ENCODE assay signal across 8 mouse cellular contexts in genomic region chr3:81036554-81037311, GRCm38 (mm10). TPM values are rescaled to one million over a fixed set of nuclear protein-coding genes. Genes with fewer than 3 reads are reported as not detected.
DNase-seq lines count a peak whose midpoint lies in the region; ATAC-seq and TF ChIP-seq lines count a peak whose summit lies in the region.

No protein-coding gene starts in this region.

- peak; percentile 89 for ATAC-seq in forebrain, embryonic 12.5 days (ENCODE audit: low FRiP score)
- ATAC-seq in heart, embryonic 16.5 days (replicated peaks; ENCODE audit: extremely low read depth, insufficient read depth, low FRiP score), result peak; percentile 86
- ATAC-seq in liver, embryonic 16.5 days (ENCODE audit: low read depth), result 0 out of 2 replicates have a peak, but pooled peaks have one; percentile 30
- ATAC-seq in neural tube, embryonic 15.5 days (ENCODE audit: low FRiP score), result peak; percentile 90

- peak; percentile 19 for DNase-seq in 416B (ENCODE audit: low read depth)
- peak; percentile 54 to 81 for DNase-seq in kidney, postnatal 36 days
- DNase-seq in thymus, postnatal 25 days, result peak; percentile 52

- H3K9ac ChIP-seq in forebrain, embryonic 12.5 days, result peak overlapping the region; percentile 67
- peak overlapping the region; percentile 78 for H3K9ac ChIP-seq in heart, embryonic 16.5 days (ENCODE audit: low read length)
- H3K9ac ChIP-seq in liver, embryonic 16.5 days (ENCODE audit: low read depth, low read length), result no peak overlapping the region
- peak overlapping the region; percentile 66 for H3K9ac ChIP-seq in neural tube, embryonic 15.5 days (replicated peaks)

- H3K27ac ChIP-seq in bone marrow macrophage, adult 2 months (ENCODE audit: insufficient read depth, low read depth, low read length), result no peak overlapping the region
- peak overlapping the region; percentile 81 for H3K27ac ChIP-seq in forebrain, embryonic 12.5 days
- H3K27ac ChIP-seq in heart, embryonic 16.5 days (ENCODE audit: low read length), result peak overlapping the region; percentile 67
- no peak overlapping the region for H3K27ac ChIP-seq in liver, embryonic 16.5 days (ENCODE audit: low read length)
- H3K27ac ChIP-seq in neural tube, embryonic 15.5 days (replicated peaks), result peak overlapping the region; percentile 80

- H3K4me1 ChIP-seq in bone marrow macrophage, adult 2 months (ENCODE audit: control insufficient read depth, insufficient read depth, low read length), result peaks cover 17% of the 10 kb centered on the region
- peaks cover 5% of the 10 kb centered on the region; the same call in 1 of the 2 replicates for H3K4me1 ChIP-seq in forebrain, embryonic 12.5 days
- H3K4me1 ChIP-seq in heart, embryonic 16.5 days (ENCODE audit: control insufficient read depth, insufficient read depth, low read length), result peaks cover 14% of the 10 kb centered on the region
- H3K4me1 ChIP-seq in liver, embryonic 16.5 days (ENCODE audit: control insufficient read depth, low read depth, low read length), result no peaks in the 10 kb centered on the region; the same call in 1 of the 2 replicates
- peaks cover 20% of the 10 kb centered on the region for H3K4me1 ChIP-seq in neural tube, embryonic 15.5 days

- no peaks in the 10 kb centered on the region for H3K36me3 ChIP-seq in forebrain, embryonic 12.5 days (replicated peaks)
- no peaks in the 10 kb centered on the region for H3K36me3 ChIP-seq in heart, embryonic 16.5 days (ENCODE audit: control insufficient read depth, insufficient read depth)
- no peaks in the 10 kb centered on the region for H3K36me3 ChIP-seq in liver, embryonic 16.5 days (ENCODE audit: control insufficient read depth, insufficient read depth)
- no peaks in the 10 kb centered on the region for H3K36me3 ChIP-seq in neural tube, embryonic 15.5 days

- peak overlapping the region; percentile 83 for H3K4me2 ChIP-seq in forebrain, embryonic 12.5 days
- peak overlapping the region; percentile 72 for H3K4me2 ChIP-seq in heart, embryonic 16.5 days (ENCODE audit: low read depth, low read length)
- peak overlapping the region; percentile 62 for H3K4me2 ChIP-seq in liver, embryonic 16.5 days (ENCODE audit: low read depth, low read length)
- peak overlapping the region; percentile 96 for H3K4me2 ChIP-seq in neural tube, embryonic 15.5 days

- under 1% methylated on average over 65 of the region's 68 CpGs for WGBS in forebrain, embryonic 12.5 days
- under 1% methylated on average over 59 of the region's 68 CpGs for WGBS in heart, embryonic 16.5 days
- under 1% methylated on average over 50 of the region's 68 CpGs for WGBS in liver, embryonic 16.5 days (ENCODE audit: insufficient replicate concordance)
- WGBS in neural tube, embryonic 15.5 days, result 1% methylated on average over 60 of the region's 68 CpGs

- peak overlapping the region; percentile 70 for H3K4me3 ChIP-seq in bone marrow macrophage, adult 2 months (ENCODE audit: insufficient read depth, low read length)
- H3K4me3 ChIP-seq in forebrain, embryonic 12.5 days (replicated peaks), result peak overlapping the region; percentile 66
- peak overlapping the region; percentile 68 for H3K4me3 ChIP-seq in heart, embryonic 16.5 days (ENCODE audit: low read length)
- H3K4me3 ChIP-seq in liver, embryonic 16.5 days (ENCODE audit: low read depth, low read length), result peak overlapping the region; percentile 56
- H3K4me3 ChIP-seq in neural tube, embryonic 15.5 days (replicated peaks), result peak overlapping the region; percentile 84

- H3K9me3 ChIP-seq in forebrain, embryonic 12.5 days, result no peaks in the 10 kb centered on the region
- no peaks in the 10 kb centered on the region for H3K9me3 ChIP-seq in heart, embryonic 16.5 days (replicated peaks; ENCODE audit: control insufficient read depth, low read length)
- no peaks in the 10 kb centered on the region for H3K9me3 ChIP-seq in liver, embryonic 16.5 days (replicated peaks; ENCODE audit: control insufficient read depth, low read length)
- H3K9me3 ChIP-seq in neural tube, embryonic 15.5 days (replicated peaks), result no peaks in the 10 kb centered on the region

- TF ChIP-seq CTCF in bone marrow macrophage, adult 2 months (IDR thresholded peaks at IDR 0.05; ENCODE audit: low read depth, low read length), result no peak

- TF ChIP-seq POLR2A in bone marrow macrophage, adult 2 months (IDR thresholded peaks at IDR 0.05; ENCODE audit: borderline replicate concordance, low read depth, low read length), result no peak

- no peaks in the 10 kb centered on the region for H3K27me3 ChIP-seq in forebrain, embryonic 12.5 days
- H3K27me3 ChIP-seq in heart, embryonic 16.5 days (ENCODE audit: control insufficient read depth, insufficient read depth, low read length), result no peaks in the 10 kb centered on the region
- H3K27me3 ChIP-seq in liver, embryonic 16.5 days (ENCODE audit: control insufficient read depth, insufficient read depth, low read depth, low read length), result peaks cover 29% of the 10 kb centered on the region
- H3K27me3 ChIP-seq in neural tube, embryonic 15.5 days (replicated peaks), result no peaks in the 10 kb centered on the region

RNA-seq across cellular contexts. Expression of gene Pdgfc, which starts 0.5 kb away (rescaled TPM):
- 0.76 and 0.78 TPM in 2 replicates for polyA plus RNA-seq in bone marrow macrophage, adult 2 months (2012; ENCODE audit: insufficient read depth, insufficient read length, missing spikeins)
- 10.1 and 11.4 TPM in 2 replicates for polyA plus RNA-seq in forebrain, embryonic 12.5 days (2016; fragmentation: Nextera tagmentation; extraction: Ambion mirVana)
- polyA plus RNA-seq in heart, embryonic 16.5 days (2015; fragmentation: Nextera tagmentation; extraction: Ambion mirVana), result 3.4 and 3.5 TPM in 2 replicates
- polyA plus RNA-seq in liver, embryonic 16.5 days (2015; fragmentation: Nextera tagmentation; extraction: Ambion mirVana), result 0.35 and 0.44 TPM in 2 replicates
- 4.2 and 5.8 TPM in 2 replicates for polyA plus RNA-seq in neural tube, embryonic 15.5 days (2015; fragmentation: Nextera tagmentation; extraction: Ambion mirVana)

Comparison
In these comparisons a context has a peak if more than half of its experiments do, and no peak if none do; other contexts are left out.
1. H3K27ac ChIP-seq: peak in forebrain, embryonic 12.5 days (single experiment), heart, embryonic 16.5 days (single experiment) and neural tube, embryonic 15.5 days (single experiment); none in bone marrow macrophage, adult 2 months (single experiment) and liver, embryonic 16.5 days (single experiment).
2. ATAC-seq: peak in every context shown above with its lines; median percentile 90 in neural tube, embryonic 15.5 days; 89 in forebrain, embryonic 12.5 days; 86 in heart, embryonic 16.5 days; 30 in liver, embryonic 16.5 days.
3. Peak in every context shown above with its lines, with median percentiles within 50 percentile points of each other: DNase-seq, H3K4me3 ChIP-seq and H3K4me2 ChIP-seq.